Mouse (Mus musculus) intestine, embryonic 16.5 days (tissue): ENCODE measurements around the gene Tex46. TPM values are rescaled to one million over a fixed set of nuclear protein-coding genes. Genes with fewer than 3 reads are reported as not detected.

Experiments used
- ATAC-seq: fragments of 200-750 bp; cut with Nextera tagmentation; 2 replicates; pipeline ENCODE4 v1.8.0; 2017; ENCODE audit warnings: moderate TSS enrichment, moderate library complexity
- H3K27ac ChIP-seq: fragments of 300-500 bp; sonication (generic); 2 replicates; pipeline ENCODE4 v1.5.1; 2014; ENCODE audit warnings: mild to moderate bottlenecking, low read length
- H3K27me3 ChIP-seq: fragments of 300-500 bp; sonication (generic); replicated peaks from 2 replicates; pipeline ENCODE4 v1.6.1; 2014; ENCODE audit warnings: low read length, control low read depth, mixed read lengths; ENCODE audit not compliant: control insufficient read depth, insufficient read depth
- H3K36me3 ChIP-seq: fragments of 300-500 bp; sonication (generic); 2 replicates; pipeline ENCODE4 v1.6.1; 2014; ENCODE audit warnings: low read length, control low read depth; ENCODE audit not compliant: control insufficient read depth, insufficient read depth
- H3K4me1 ChIP-seq: fragments of 300-500 bp; sonication (generic); 2 replicates; pipeline ENCODE4 v1.6.1; 2014; ENCODE audit warnings: low read length, control low read depth, mixed read lengths; ENCODE audit not compliant: control insufficient read depth, insufficient read depth
- H3K4me2 ChIP-seq: fragments of 300-500 bp; sonication (generic); 2 replicates; pipeline ENCODE4 v1.6.1; 2014; ENCODE audit warnings: low read depth, low read length, control low read depth
- H3K4me3 ChIP-seq: fragments of 300-500 bp; sonication (generic); 2 replicates; pipeline ENCODE4 v1.5.1; 2014; ENCODE audit warnings: mild to moderate bottlenecking, low read length
- H3K9ac ChIP-seq: fragments of 300-500 bp; sonication (generic); 2 replicates; pipeline ENCODE4 v1.6.1; 2014; ENCODE audit warnings: low read depth, low read length
- H3K9me3 ChIP-seq: fragments of 300-500 bp; sonication (generic); 2 replicates; pipeline ENCODE4 v1.6.1; 2016; ENCODE audit warnings: low read length, control low read depth; ENCODE audit not compliant: control insufficient read depth
- WGBS: fragments of 180-500 bp; shearing (Covaris S2); extraction: QIAGEN DNeasy Blood & Tissue Kit; methylation state at CpG from one replicate; pipeline ENCODE4 v1.1.7; 2014; 5-methylcytosine and 5-hydroxymethylcytosine counted together
- microRNA-seq: library from miRNA; unstranded; fragments of <30 nt; microRNA quantifications from one replicate; pipeline ENCODE4, GENCODE M21; 2016
- polyA plus RNA-seq: library from polyadenylated mRNA; unstranded; fragments of >200 nt; fragmentation: Nextera tagmentation; extraction: Ambion mirVana; gene quantifications from 2 replicates; pipeline ENCODE4 v1.2.1, GENCODE M21; 2015

The Tex46 gene
- polyA plus RNA-seq, 1 experiment from 2014 or later, result not detected

GRCm38 (mm10) chr4:136653692-136654234 is 43.5 kb downstream of the Tex46 start:
- 79% methylated on average over 10 of the region's 10 CpGs for WGBS
- H3K4me1 ChIP-seq, result peaks cover 10% of the 10 kb centered on the region

GRCm38 (mm10) chr4:136657914-136658313 is 47.7 kb downstream of the Tex46 start:
- Histone ChIP-seq H3K4me1 (no peaks in the 10 kb centered on the region), H3K9ac (no peak overlapping the region), H3K27me3 (no peaks in the 10 kb centered on the region), H3K9me3 (no peaks in the 10 kb centered on the region), H3K27ac (no peak overlapping the region), H3K4me3 (no peak overlapping the region), H3K4me2 (no peak overlapping the region), H3K36me3 (peaks cover 11% of the 10 kb centered on the region; the same call in 1 of the 2 replicates)
- ATAC-seq, result no peak
- 69% methylated on average over 3 of the region's 3 CpGs for WGBS

More at GRCm38 (mm10) chr4:136653692-136654234, 43.5 kb downstream of the Tex46 start:
- Histone ChIP-seq H3K27me3 (no peaks in the 10 kb centered on the region), H3K4me3 (no peak overlapping the region), H3K4me2 (no peak overlapping the region), H3K9ac (no peak overlapping the region), H3K36me3 (peaks cover 7% of the 10 kb centered on the region; the same call in 1 of the 2 replicates), H3K27ac (no peak overlapping the region), H3K9me3 (no peaks in the 10 kb centered on the region)
- no peak for ATAC-seq

Small RNAs within 50 kb of the gene (microRNA-seq; reads per million reads assigned to microRNA genes)
- gene Gm22180, result not detected

Other genes with a start within 250 kb of the Tex46 start
- 0.10 and 0.16 TPM in 2 replicates for gene Htr1d, start 186.9 kb upstream of the Tex46 start, polyA plus RNA-seq
- 0.27 and 0.50 TPM in 2 replicates for gene 6030445D17Rik, start 148.2 kb upstream of the Tex46 start, polyA plus RNA-seq
- gene Luzp1, start 140.7 kb upstream of the Tex46 start, polyA plus RNA-seq, result 96.8 and 115 TPM in 2 replicates
- 14.0 and 14.3 TPM in 2 replicates for gene Kdm1a, start 7.7 kb upstream of the Tex46 start, polyA plus RNA-seq
- not detected in 2 replicates for gene Lactbl1, start 12.2 kb downstream of the Tex46 start, polyA plus RNA-seq
- 3.1 and 3.5 TPM in 2 replicates for gene Ephb2, start 225.6 kb downstream of the Tex46 start, polyA plus RNA-seq